11 mouse cellular contexts compared by ENCODE assay signal in genomic region chr1:63995137-63995492, GRCm38 (mm10).
DNase-seq lines count a peak whose midpoint lies in the region; ATAC-seq and TF ChIP-seq lines count a peak whose summit lies in the region.
"Had no signal": no experiment of that assay in that cellular context is flagged by ENCODE, and none has a peak within 500 bp of the region (broad histone marks: within the 10 kb centered on the region; RNA-seq: fewer than 3 reads in every experiment).

No protein-coding gene starts in this region.

- H3K9ac ChIP-seq in hindbrain, embryonic 12.5 days = no peak overlapping the region
- no peak overlapping the region for H3K9ac ChIP-seq in midbrain, embryonic 16.5 days (ENCODE audit: low read depth, low read length)

- peak overlapping the region; percentile 82 for H3K27ac ChIP-seq in cortical plate, adult 2 months (ENCODE audit: insufficient read depth, low read length)
- peak overlapping the region; percentile 78 for H3K27ac ChIP-seq in hindbrain, embryonic 12.5 days
- peak overlapping the region; percentile 40; the same call in 1 of the 2 replicates for H3K27ac ChIP-seq in midbrain, embryonic 16.5 days (ENCODE audit: low read length)

- peaks cover 13% of the 10 kb centered on the region for H3K4me1 ChIP-seq in cortical plate, adult 2 months (ENCODE audit: control insufficient read depth, insufficient read depth, low read length)
- peaks cover 28% of the 10 kb centered on the region for H3K4me1 ChIP-seq in hindbrain, embryonic 12.5 days
- peaks cover 19% of the 10 kb centered on the region for H3K4me1 ChIP-seq in midbrain, embryonic 16.5 days (ENCODE audit: control insufficient read depth, insufficient read depth, low read length)

- peak; percentile 43 for DNase-seq in layer of hippocampus, adult 9-10 months (ENCODE audit: low spot score)
- DNase-seq in layer of hippocampus, adult 8-10 months (ENCODE audit: low spot score in 2 of 2) = no peak
- no peak for DNase-seq in T-cell, adult 2 months (ENCODE audit: low spot score)
- DNase-seq in adrenal gland, adult 8-10 months = no peak
- no peak for DNase-seq in natural killer cell, adult 2 months (ENCODE audit: low spot score in 2 of 2)
- DNase-seq: lung, adult 2 months; thymus, adult 2 months had no signal

- WGBS in hindbrain, embryonic 12.5 days = 53% methylated on average over 5 of the region's 5 CpGs
- WGBS in midbrain, embryonic 16.5 days = 53% methylated on average over 5 of the region's 5 CpGs

- H3K4me3 ChIP-seq in cortical plate, adult 2 months (ENCODE audit: insufficient read depth, low read length) = no peak overlapping the region
- H3K4me3 ChIP-seq in hindbrain, embryonic 12.5 days = no peak overlapping the region
- H3K4me3 ChIP-seq in midbrain, embryonic 16.5 days (ENCODE audit: low read depth, low read length) = no peak overlapping the region

- TF ChIP-seq CTCF in cortical plate, adult 2 months (IDR thresholded peaks at IDR 0.05; ENCODE audit: extremely low read depth, insufficient read depth, low read length) = no peak

- no peaks in the 10 kb centered on the region for H3K9me3 ChIP-seq in hindbrain, embryonic 12.5 days (replicated peaks)
- no peaks in the 10 kb centered on the region for H3K9me3 ChIP-seq in midbrain, embryonic 16.5 days (replicated peaks; ENCODE audit: control insufficient read depth, low read length, poor library complexity, severe bottlenecking)
- H3K9me3 ChIP-seq: G1E had no signal

- no peaks in the 10 kb centered on the region for H3K36me3 ChIP-seq in hindbrain, embryonic 12.5 days
- H3K36me3 ChIP-seq in midbrain, embryonic 16.5 days (ENCODE audit: control insufficient read depth, insufficient read depth, low read length) = no peaks in the 10 kb centered on the region
- H3K36me3 ChIP-seq: G1E had no signal

- peak overlapping the region; percentile 38 for H3K4me2 ChIP-seq in hindbrain, embryonic 12.5 days (replicated peaks)
- peak overlapping the region; percentile 17; the same call in 1 of the 2 replicates for H3K4me2 ChIP-seq in midbrain, embryonic 16.5 days (ENCODE audit: low read length)

- H3K27me3 ChIP-seq in hindbrain, embryonic 12.5 days = no peaks in the 10 kb centered on the region
- no peaks in the 10 kb centered on the region for H3K27me3 ChIP-seq in midbrain, embryonic 16.5 days (ENCODE audit: control insufficient read depth, insufficient read depth, low read depth, low read length)

- no peak for ATAC-seq in hindbrain, embryonic 12.5 days (ENCODE audit: low FRiP score)
- no peak for ATAC-seq in midbrain, embryonic 16.5 days

- TF ChIP-seq POLR2A in cortical plate, adult 2 months (IDR thresholded peaks at IDR 0.05; ENCODE audit: extremely low read depth, insufficient read depth, low read length) = no peak
